18 mouse cellular contexts compared by ENCODE assay signal in genomic region chr13:17296912-17297311, GRCm38 (mm10).
DNase-seq lines count a peak whose midpoint lies in the region; ATAC-seq lines count a peak whose summit lies in the region.
"Had no signal": no experiment of that assay in that cellular context is flagged by ENCODE, and none has a peak within 500 bp of the region (broad histone marks: within the 10 kb centered on the region; RNA-seq: fewer than 3 reads in every experiment).

No protein-coding gene starts in this region.

- no peaks in the 10 kb centered on the region for H3K9me3 ChIP-seq in heart, embryonic 13.5 days
- no peaks in the 10 kb centered on the region for H3K9me3 ChIP-seq in heart, embryonic 12.5 days (replicated peaks)
- H3K9me3 ChIP-seq in midbrain, embryonic 12.5 days, result no peaks in the 10 kb centered on the region
- H3K9me3 ChIP-seq in midbrain, embryonic 16.5 days (replicated peaks; ENCODE audit: control insufficient read depth, low read length, poor library complexity, severe bottlenecking), result no peaks in the 10 kb centered on the region
- H3K9me3 ChIP-seq in embryonic facial prominence, embryonic 10.5 days, result no peaks in the 10 kb centered on the region
- no peaks in the 10 kb centered on the region for H3K9me3 ChIP-seq in midbrain, embryonic 14.5 days (ENCODE audit: control insufficient read depth, low read length)
- H3K9me3 ChIP-seq: G1E had no signal

- peaks cover 10% of the 10 kb centered on the region for H3K4me1 ChIP-seq in heart, embryonic 13.5 days
- H3K4me1 ChIP-seq in heart, embryonic 12.5 days (replicated peaks), result peaks cover 6% of the 10 kb centered on the region
- H3K4me1 ChIP-seq in midbrain, embryonic 12.5 days, result no peaks in the 10 kb centered on the region
- no peaks in the 10 kb centered on the region for H3K4me1 ChIP-seq in midbrain, embryonic 16.5 days (ENCODE audit: control insufficient read depth, insufficient read depth, low read length)
- peaks cover 4% of the 10 kb centered on the region; the same call in 1 of the 2 replicates for H3K4me1 ChIP-seq in embryonic facial prominence, embryonic 10.5 days
- H3K4me1 ChIP-seq in midbrain, embryonic 14.5 days (ENCODE audit: control insufficient read depth, insufficient read depth, low read length), result no peaks in the 10 kb centered on the region

- 20% methylated on average over 4 of the region's 4 CpGs for WGBS in heart, embryonic 13.5 days
- 31% methylated on average over 4 of the region's 4 CpGs for WGBS in heart, embryonic 12.5 days
- 21% methylated on average over 4 of the region's 4 CpGs for WGBS in midbrain, embryonic 12.5 days
- WGBS in midbrain, embryonic 16.5 days, result 17% methylated on average over 4 of the region's 4 CpGs
- WGBS in embryonic facial prominence, embryonic 10.5 days, result 42% methylated on average over 4 of the region's 4 CpGs
- 11% methylated on average over 4 of the region's 4 CpGs for WGBS in midbrain, embryonic 14.5 days

- no peak overlapping the region for H3K4me2 ChIP-seq in heart, embryonic 13.5 days
- no peak overlapping the region for H3K4me2 ChIP-seq in heart, embryonic 12.5 days
- no peak overlapping the region for H3K4me2 ChIP-seq in midbrain, embryonic 12.5 days (replicated peaks)
- H3K4me2 ChIP-seq in midbrain, embryonic 16.5 days (ENCODE audit: low read length), result no peak overlapping the region
- H3K4me2 ChIP-seq in midbrain, embryonic 14.5 days (ENCODE audit: low read length), result no peak overlapping the region

- 0 out of 2 replicates have a peak overlapping the region, but pooled peaks have one; percentile 16 for H3K27ac ChIP-seq in heart, embryonic 13.5 days (replicated peaks)
- no peak overlapping the region for H3K27ac ChIP-seq in heart, embryonic 12.5 days (ENCODE audit: poor library complexity, severe bottlenecking)
- no peak overlapping the region for H3K27ac ChIP-seq in midbrain, embryonic 12.5 days (replicated peaks)
- no peak overlapping the region for H3K27ac ChIP-seq in midbrain, embryonic 16.5 days (ENCODE audit: low read length)
- H3K27ac ChIP-seq in embryonic facial prominence, embryonic 10.5 days (replicated peaks), result no peak overlapping the region
- H3K27ac ChIP-seq in midbrain, embryonic 14.5 days (replicated peaks; ENCODE audit: low read depth, low read length), result no peak overlapping the region
- H3K27ac ChIP-seq: kidney, postnatal 0 days had no signal

- no peak overlapping the region for H3K9ac ChIP-seq in heart, embryonic 13.5 days
- H3K9ac ChIP-seq in heart, embryonic 12.5 days, result no peak overlapping the region
- H3K9ac ChIP-seq in midbrain, embryonic 12.5 days (replicated peaks), result no peak overlapping the region
- H3K9ac ChIP-seq in midbrain, embryonic 16.5 days (ENCODE audit: low read depth, low read length), result no peak overlapping the region
- no peak overlapping the region for H3K9ac ChIP-seq in midbrain, embryonic 14.5 days (replicated peaks; ENCODE audit: low read length)

- H3K4me3 ChIP-seq in heart, embryonic 13.5 days, result no peak overlapping the region
- H3K4me3 ChIP-seq in heart, embryonic 12.5 days, result no peak overlapping the region
- H3K4me3 ChIP-seq in midbrain, embryonic 12.5 days, result no peak overlapping the region
- no peak overlapping the region for H3K4me3 ChIP-seq in midbrain, embryonic 16.5 days (ENCODE audit: low read depth, low read length)
- H3K4me3 ChIP-seq in embryonic facial prominence, embryonic 10.5 days, result no peak overlapping the region
- no peak overlapping the region for H3K4me3 ChIP-seq in midbrain, embryonic 14.5 days (replicated peaks; ENCODE audit: low read depth, low read length)
- H3K4me3 ChIP-seq: myocyte had no signal

- H3K27me3 ChIP-seq in heart, embryonic 13.5 days (replicated peaks), result no peaks in the 10 kb centered on the region
- H3K27me3 ChIP-seq in heart, embryonic 12.5 days (replicated peaks), result no peaks in the 10 kb centered on the region
- no peaks in the 10 kb centered on the region for H3K27me3 ChIP-seq in midbrain, embryonic 12.5 days
- H3K27me3 ChIP-seq in midbrain, embryonic 16.5 days (ENCODE audit: control insufficient read depth, insufficient read depth, low read depth, low read length), result no peaks in the 10 kb centered on the region
- no peaks in the 10 kb centered on the region for H3K27me3 ChIP-seq in embryonic facial prominence, embryonic 10.5 days (replicated peaks; ENCODE audit: low read depth, poor library complexity, severe bottlenecking)
- no peaks in the 10 kb centered on the region for H3K27me3 ChIP-seq in midbrain, embryonic 14.5 days (ENCODE audit: control insufficient read depth, insufficient read depth, low read length)

- ATAC-seq in heart, embryonic 13.5 days (ENCODE audit: extremely low read depth, insufficient number of reproducible peaks, low FRiP score, low TSS enrichment), result no peak
- ATAC-seq in heart, embryonic 12.5 days (ENCODE audit: insufficient number of reproducible peaks, low FRiP score), result no peak
- ATAC-seq in midbrain, embryonic 12.5 days (ENCODE audit: low FRiP score, low read depth), result peak; percentile 49; the same call in 1 of the 2 replicates
- no peak for ATAC-seq in midbrain, embryonic 16.5 days
- ATAC-seq in midbrain, embryonic 14.5 days (ENCODE audit: low FRiP score, low TSS enrichment), result no peak
- ATAC-seq in megakaryocyte-erythroid progenitor cell, adult 5-6 weeks (replicated peaks; ENCODE audit: low FRiP score, low TSS enrichment, poor library complexity, severe bottlenecking), result no peak
- ATAC-seq in megakaryocyte, adult 5-6 weeks (ENCODE audit: poor library complexity, severe bottlenecking), result no peak
- ATAC-seq: activated CD4-positive, CD25-positive, alpha-beta regulatory T cell, adult 4 months; inflammation-experienced regulatory T-cells, adult 6 months had no signal

- DNase-seq in embryonic facial prominence, embryonic 10.5 days (ENCODE audit: low spot score), result peak; percentile 9
- peak; percentile 2 for DNase-seq in midbrain, embryonic 14.5 days
- DNase-seq: cerebellum, adult 11-12 months; gastrocnemius, postnatal 10 days; layer of hippocampus, adult 9-11 months; lung, postnatal 10 days; thymus, adult 2 months had no signal

- H3K36me3 ChIP-seq in heart, embryonic 13.5 days, result no peaks in the 10 kb centered on the region
- no peaks in the 10 kb centered on the region for H3K36me3 ChIP-seq in heart, embryonic 12.5 days
- H3K36me3 ChIP-seq in midbrain, embryonic 12.5 days, result no peaks in the 10 kb centered on the region
- no peaks in the 10 kb centered on the region for H3K36me3 ChIP-seq in midbrain, embryonic 16.5 days (ENCODE audit: control insufficient read depth, insufficient read depth, low read length)
- H3K36me3 ChIP-seq in embryonic facial prominence, embryonic 10.5 days (replicated peaks), result no peaks in the 10 kb centered on the region
- H3K36me3 ChIP-seq in midbrain, embryonic 14.5 days (ENCODE audit: control insufficient read depth, insufficient read depth, low read length), result no peaks in the 10 kb centered on the region
- H3K36me3 ChIP-seq: G1E had no signal
